Mouse (Mus musculus): ENCODE results near the gene Tecpr2.

Gene Tecpr2

DNA sequence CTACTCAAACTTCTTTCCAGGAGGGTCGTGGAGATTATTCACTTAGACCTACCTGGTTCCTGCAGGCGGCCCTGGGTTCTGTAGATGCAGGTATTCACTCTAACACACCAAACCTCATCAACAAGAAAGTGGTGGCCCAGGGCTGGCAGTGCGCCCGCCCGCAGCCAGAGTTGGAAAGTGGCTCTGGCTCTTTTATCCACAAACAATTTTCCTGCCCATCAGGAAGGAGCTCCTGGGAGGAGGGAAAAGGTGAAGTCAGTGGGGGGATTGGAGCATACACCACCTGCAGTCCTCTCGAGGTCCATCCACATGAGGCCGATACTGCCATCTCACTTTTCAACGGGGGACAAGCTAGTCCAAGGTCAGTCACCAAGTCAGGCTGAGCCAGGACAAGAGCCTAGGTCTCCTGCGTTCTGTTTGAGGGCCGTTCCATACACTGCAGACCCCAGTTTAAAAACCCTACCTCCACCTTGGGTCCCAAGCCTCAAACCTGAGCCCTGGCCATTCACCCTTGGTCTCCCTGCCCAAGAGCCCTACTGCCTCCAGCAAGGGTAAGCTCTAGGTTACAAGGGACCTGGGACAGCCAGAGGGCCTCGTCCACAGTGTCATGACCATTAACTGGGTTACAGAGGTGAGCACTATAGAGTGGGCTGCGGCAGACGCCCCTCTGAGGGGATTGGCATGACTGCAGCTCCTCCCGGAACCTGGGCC, 89.0 kb downstream of the Tecpr2 start:
- no peak for DNase-seq (ENCODE audit: low spot score)

DNA sequence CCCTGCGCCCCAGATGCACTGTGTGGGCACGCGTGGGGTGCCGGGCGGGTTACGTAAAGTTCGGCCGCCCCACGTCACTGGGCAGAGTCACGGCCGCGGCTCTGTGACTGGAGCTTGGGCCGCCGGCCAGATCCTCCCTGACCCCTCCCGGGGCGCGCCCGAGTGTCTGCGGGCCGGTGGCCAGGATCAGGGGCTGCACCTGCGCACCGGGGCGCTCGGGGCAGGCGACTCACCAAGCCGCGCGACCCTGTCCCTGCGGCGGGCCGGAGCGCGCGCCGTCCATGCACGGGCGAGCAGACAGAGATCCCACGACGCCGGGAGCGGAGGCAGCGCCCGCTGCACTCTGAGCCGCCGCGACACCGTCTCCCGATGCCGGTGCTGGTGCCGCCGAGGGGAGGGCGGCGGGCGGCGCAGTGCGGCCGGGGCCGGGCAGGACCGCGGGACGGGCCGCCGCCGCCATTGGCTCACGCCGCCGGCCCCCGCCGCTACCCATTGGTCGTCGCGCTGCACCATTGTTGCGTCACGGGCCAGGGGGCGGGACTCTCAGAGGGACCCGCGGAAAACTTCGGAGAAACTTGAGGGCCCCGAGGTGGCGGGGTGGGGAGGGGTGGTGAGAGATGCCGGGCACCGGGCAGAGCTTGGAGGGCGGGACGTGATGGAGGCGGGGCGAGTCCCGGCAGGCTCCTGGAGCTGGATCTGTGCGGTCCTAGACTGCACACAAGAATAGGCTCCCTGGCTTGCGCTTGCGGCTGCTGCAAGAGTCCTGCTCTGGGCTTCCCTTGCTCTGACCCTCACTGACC, 89.7 kb downstream of the Tecpr2 start, which contains the start of gene Ankrd9:
Ankrd9 (minus strand) TSS at position 434 of the 800 bp plus-strand sequence.
- peak; percentile 93 for DNase-seq (ENCODE audit: low spot score)

- no peak for DNase-seq (ENCODE audit: low spot score)
Observed at GRCm38 (mm10) chr12:110979808-110980207, 90.7 kb downstream of the Tecpr2 start.

GRCm38 (mm10) chr12:110981736-110982135, 92.7 kb downstream of the Tecpr2 start:
- no peak for DNase-seq (ENCODE audit: low spot score)

GRCm38 (mm10) chr12:110983083-110983482, 94.0 kb downstream of the Tecpr2 start:
- no peak for DNase-seq (ENCODE audit: low spot score)

DNA sequence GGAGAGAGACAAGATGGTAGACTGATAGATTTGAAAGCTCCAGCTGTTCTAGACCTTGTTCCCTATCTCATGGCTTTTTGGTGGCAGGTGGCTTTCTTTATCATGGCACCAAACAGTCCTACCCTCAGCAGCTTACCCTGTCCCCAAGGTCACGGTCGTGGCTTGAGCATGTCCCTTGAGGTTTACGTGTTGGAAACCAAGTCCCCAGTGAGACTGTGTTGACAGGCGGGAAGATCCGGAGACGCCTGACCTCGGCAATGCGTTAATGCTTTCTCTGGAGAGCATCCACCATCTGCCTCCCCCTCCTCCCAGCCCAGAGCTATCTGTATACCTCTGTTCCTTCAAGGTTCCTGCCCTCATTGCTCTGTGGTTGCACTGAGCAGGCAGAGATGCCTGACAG, 94.7 kb downstream of the Tecpr2 start:
- DNase-seq (ENCODE audit: low spot score) = no peak

- no peak for DNase-seq (ENCODE audit: low spot score)
Observed at GRCm38 (mm10) chr12:110984598-110984997, 95.5 kb downstream of the Tecpr2 start.

GRCm38 (mm10) chr12:110985141-110985540, 96.1 kb downstream of the Tecpr2 start:
- DNase-seq (ENCODE audit: low spot score) = no peak

- DNase-seq (ENCODE audit: low spot score) = no peak
Observed at GRCm38 (mm10) chr12:110986536-110987425, 97.7 kb downstream of the Tecpr2 start.

GRCm38 (mm10) chr12:110989409-110989808, 100.3 kb downstream of the Tecpr2 start:
- no peak for DNase-seq (ENCODE audit: low spot score)

DNA sequence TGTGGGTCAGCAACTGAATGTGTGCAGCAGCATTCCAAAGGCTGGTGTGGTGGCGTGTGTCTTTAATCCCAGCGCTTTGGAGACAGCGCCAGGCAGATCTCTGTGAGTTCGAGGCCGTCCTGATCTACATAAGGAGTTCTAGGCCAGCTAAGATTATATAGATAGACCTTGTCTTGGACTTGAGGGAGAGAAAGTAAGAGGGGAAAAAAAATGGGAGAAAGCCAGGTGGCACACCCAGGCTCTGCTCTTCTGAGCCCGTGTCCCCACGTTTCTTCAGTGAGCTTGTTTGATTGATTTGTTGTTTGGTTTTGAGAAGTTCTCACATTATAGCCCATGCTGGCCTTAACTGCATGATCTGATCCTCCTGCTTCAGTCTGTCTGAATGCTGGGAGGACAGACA, 101.4 kb downstream of the Tecpr2 start:
- DNase-seq (ENCODE audit: low spot score) = no peak

DNA sequence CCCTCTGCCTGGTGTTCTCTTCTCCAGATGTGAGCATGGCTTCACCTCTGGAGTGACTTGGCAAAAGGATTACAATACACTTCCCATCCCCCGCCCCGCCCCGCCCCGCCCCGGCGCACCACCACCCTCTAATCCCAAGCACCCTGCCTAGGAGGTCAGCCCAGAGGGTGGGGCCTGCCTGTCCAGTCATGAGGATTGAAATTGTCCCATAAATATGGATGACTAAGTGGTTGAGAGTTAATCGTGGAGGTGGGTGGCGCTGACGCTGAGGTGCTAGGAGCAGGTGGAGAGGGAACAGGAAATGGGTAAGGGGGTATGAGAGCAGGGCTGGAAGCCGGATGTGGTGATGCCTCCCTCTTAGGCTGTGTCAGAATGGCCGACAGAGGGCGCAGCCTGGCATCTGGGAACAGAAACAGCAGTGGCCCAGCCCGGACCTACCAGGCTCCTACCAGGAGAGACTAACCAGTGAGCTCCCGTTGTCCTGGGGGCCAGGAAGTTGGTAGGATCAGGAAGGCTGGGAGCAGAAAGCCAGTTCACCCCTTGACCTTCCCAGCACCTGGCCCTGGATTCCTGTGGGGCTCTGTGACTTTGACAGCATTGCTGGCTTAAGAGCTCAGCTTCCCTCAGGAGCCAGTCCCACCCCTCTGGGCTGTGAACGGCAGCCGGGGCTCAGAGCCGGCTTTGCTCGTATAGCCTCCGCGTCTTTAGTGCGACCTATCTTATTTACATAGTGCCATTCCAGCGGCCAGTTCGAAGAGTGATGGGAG, 102.5 kb downstream of the Tecpr2 start:
- peak; percentile 60 for DNase-seq (ENCODE audit: low spot score)

GRCm38 (mm10) chr12:110992128-110992553, 103.1 kb downstream of the Tecpr2 start:
- peak; percentile 95 for DNase-seq (ENCODE audit: low spot score)

DNA sequence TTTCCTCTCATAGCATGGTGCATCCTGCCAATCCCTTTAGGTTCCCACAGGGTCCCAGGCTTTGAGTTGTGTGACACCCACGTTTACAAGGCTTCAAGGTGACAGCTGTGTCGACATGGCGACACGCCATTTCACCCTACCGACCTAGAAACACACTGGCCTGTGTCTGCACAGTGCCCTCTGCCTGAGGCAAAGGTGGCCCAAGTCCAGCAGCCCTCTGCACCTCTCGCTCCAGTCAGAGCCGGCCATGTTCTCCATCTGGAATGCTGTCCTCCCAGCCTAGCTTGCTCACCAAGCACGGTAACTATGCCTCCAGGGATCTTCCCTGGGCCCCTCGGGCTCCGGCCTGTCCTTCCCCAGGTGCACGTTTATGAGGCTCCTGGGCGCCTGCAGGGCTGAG, 103.7 kb downstream of the Tecpr2 start:
- no peak for DNase-seq (ENCODE audit: low spot score)

DNA sequence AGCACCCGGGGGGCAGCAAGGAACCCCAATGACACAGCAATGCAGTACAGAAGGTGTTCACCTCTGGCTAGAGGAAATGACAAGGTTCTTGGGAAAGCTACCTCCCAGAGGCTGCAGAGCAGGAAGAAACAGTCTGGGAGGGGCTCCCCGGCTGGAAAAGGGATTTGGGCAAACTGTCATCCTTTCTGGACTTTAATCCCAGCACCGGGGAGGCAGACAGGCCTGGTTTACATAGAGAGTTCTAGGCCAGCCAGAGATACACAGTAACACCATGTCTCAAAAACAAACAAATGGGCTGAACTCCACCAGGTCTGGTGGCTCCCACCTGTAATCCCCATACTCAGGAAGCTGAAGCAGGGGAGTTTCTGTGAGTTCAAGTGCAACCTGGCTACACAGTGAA, 104.2 kb downstream of the Tecpr2 start:
- no peak for DNase-seq (ENCODE audit: low spot score)

- no peak for DNase-seq (ENCODE audit: low spot score)
Observed at GRCm38 (mm10) chr12:110994666-110995065, 105.6 kb downstream of the Tecpr2 start.

DNA sequence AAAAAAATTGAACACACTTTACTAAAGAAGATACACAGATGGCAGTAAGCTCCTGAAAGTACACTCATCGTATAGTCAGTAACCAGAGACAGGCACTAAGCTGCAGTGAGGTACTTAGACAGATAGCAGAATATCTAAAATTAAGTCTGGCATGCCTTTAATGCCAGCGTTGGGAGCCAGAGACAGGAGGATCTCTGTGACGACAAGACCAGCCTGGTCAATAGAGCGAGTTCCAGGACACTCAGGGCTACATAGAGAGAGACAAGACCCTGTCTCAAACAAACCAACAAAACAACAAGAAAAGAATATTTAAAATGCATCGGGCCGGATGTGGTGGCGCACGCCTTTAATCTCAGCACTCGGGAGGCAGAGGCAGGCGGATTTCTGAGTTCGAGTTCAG, 109.0 kb downstream of the Tecpr2 start:
- DNase-seq (ENCODE audit: low spot score) = no peak

DNA sequence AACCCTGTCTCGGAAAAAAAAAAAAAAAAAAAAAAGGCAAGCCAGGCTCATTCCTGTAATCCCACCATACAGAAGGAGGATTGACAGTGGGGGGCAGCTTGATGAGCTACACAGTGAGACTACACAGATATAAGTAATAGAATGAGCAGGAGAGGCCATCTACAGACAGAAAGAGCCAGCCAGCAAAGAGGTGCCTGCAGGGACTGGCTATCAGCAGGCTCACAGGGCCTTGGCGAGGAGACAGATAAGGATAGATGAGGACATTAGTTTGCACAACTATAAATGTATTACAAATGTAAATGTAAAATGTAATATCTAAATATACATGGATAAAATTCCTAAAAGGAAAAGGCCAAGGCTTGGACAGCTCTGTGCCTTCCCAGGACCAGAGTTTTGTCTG, 110.8 kb downstream of the Tecpr2 start:
- no peak for DNase-seq (ENCODE audit: low spot score)

DNA sequence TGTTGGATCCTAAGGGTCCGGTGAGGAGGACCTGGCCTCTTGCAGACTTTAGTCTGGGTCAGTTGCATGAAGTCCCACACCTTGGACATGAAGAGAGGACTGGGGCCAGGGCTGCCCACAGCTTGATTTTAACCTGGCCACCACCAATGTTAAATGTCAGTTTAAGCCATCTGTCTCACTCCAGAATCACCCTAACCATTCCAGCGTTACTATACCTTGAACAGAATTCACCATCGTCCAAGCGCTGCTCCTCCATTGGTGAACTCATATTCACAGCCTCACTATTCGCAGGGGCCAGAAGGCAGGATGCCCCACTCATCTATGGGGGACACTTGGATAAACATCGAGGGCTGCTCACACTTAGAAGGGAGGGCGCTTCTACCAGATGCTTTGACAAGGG, 111.9 kb downstream of the Tecpr2 start:
- DNase-seq (ENCODE audit: low spot score) = no peak

DNA sequence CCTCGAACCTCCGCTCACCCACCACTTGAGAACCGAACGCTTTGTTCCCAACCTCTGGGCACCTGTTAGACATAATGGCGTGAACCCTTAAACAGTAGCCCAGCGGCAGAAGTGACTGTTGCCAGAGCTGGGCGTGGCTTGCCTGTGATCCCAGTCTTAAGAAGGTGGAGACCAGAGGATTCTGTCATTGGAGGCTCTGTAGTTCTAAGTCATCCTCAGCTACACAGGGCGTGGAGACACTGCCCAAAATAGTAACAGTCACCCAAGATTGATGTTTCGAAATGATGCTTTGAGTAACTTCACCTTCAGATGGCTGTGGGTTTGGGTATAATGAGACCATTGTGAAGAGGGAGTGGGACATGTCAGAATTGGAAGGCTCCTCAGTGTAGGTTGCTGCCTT, 115.1 kb downstream of the Tecpr2 start:
- DNase-seq (ENCODE audit: low spot score) = no peak

DNA sequence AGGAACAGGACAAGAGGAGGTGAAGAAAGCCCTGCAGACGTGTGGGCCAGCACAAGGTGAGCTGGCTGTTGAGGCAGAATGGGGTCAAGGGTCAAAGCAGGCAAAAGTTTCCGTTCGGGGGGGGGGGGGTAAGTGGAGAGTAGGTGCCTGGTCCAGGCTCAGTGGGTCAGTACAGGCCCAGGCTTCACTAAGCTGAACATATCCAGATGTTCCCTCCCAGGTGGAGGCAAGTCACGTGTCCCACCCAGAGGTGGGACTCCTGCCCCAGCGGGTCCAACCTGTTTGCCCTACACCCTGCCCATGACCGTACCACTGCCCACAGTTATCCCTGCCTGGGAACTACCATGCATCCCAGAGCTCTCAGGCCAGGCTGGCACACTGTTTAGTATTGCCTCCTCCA, 116.7 kb downstream of the Tecpr2 start:
- DNase-seq (ENCODE audit: low spot score) = no peak

DNA sequence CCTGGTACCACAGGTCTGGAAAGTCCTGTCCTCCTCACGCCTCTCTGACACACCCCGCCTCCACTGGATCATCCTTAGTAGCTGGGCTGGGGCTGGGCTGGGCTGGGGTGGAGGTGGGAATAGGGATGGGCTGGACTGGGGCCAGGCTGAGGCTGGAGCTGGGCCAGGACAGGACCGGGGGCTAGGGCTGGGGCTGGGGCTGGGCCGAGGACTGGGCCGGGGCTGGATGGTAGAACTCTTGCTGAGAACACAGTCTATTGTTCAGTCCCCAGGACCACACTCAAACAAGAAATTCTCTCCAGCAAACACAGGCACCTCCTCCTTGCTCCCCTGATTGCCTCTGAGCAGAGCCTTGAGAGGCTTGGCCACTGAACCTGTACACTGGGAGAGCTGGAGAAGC, 117.3 kb downstream of the Tecpr2 start:
- DNase-seq (ENCODE audit: low spot score) = no peak

Data from ovary, postnatal 14 days (tissue).